Mouse (Mus musculus): ENCODE results near the gene Dbil5. TPM values are rescaled to one million over a fixed set of nuclear protein-coding genes. Genes with fewer than 3 reads are reported as not detected.
A peak's percentile ranks its signal among the peaks of the same experiment; 100 is the strongest.
"Not testable (repeated sequence)": the region's sequence is repeated elsewhere in the genome, so short reads cannot be mapped to it uniquely, and the experiment has no call there.

The Dbil5 gene
- polyA plus RNA-seq, 1 experiment from 2014 or later = 1.2 TPM

- Histone ChIP-seq H3K9me3 (ENCODE audit: low read length) (no peaks in the 10 kb centered on the region), H3K4me3 (ENCODE audit: low read length) (no peak overlapping the region), H3K36me3 (ENCODE audit: insufficient read depth, low read length) (no peaks in the 10 kb centered on the region), H3K27ac (ENCODE audit: low read length) (no peak overlapping the region), H3K9ac (replicated peaks; ENCODE audit: low read length) (no peak overlapping the region), H3K4me1 (ENCODE audit: insufficient read depth, low read length) (peaks cover 7% of the 10 kb centered on the region), H3K4me2 (replicated peaks; ENCODE audit: low read depth, low read length) (no peak overlapping the region; the same call in 1 of the 2 replicates), H3K27me3 (ENCODE audit: insufficient read depth, low read length) (0 out of 2 replicates have a peak, but pooled peaks cover 3% of the 10 kb centered on the region)
- no peak for ATAC-seq (ENCODE audit: low FRiP score, low TSS enrichment)
- 47% methylated on average over 8 of the region's 8 CpGs for WGBS
These were observed 20.4 kb upstream of the Dbil5 start for GRCm38 (mm10) chr11:76196977-76197469.

- H3K27me3 ChIP-seq (ENCODE audit: insufficient read depth, low read length) = 0 out of 2 replicates have a peak, but pooled peaks cover 3% of the 10 kb centered on the region
- no peaks in the 10 kb centered on the region; the same call in 1 of the 2 replicates for H3K36me3 ChIP-seq (ENCODE audit: insufficient read depth, low read length)
- WGBS = under 1% methylated on average over 78 of the region's 90 CpGs
- peak overlapping the region; percentile 83 for H3K9ac ChIP-seq (replicated peaks; ENCODE audit: low read length)
- H3K9me3 ChIP-seq (ENCODE audit: low read length) = no peaks in the 10 kb centered on the region
- peak overlapping the region; percentile 80 for H3K4me3 ChIP-seq (ENCODE audit: low read length)
- ATAC-seq (ENCODE audit: low FRiP score, low TSS enrichment) = peak; percentile 96
- H3K4me2 ChIP-seq (replicated peaks; ENCODE audit: low read depth, low read length) = peak overlapping the region; percentile 96
- no peak overlapping the region for H3K27ac ChIP-seq (ENCODE audit: low read length)
- H3K4me1 ChIP-seq (ENCODE audit: insufficient read depth, low read length) = peaks cover 12% of the 10 kb centered on the region
These were observed 15.4 kb upstream of the Dbil5 start for GRCm38 (mm10) chr11:76201761-76202674.

- H3K36me3 ChIP-seq (ENCODE audit: insufficient read depth, low read length) = peaks cover 11% of the 10 kb centered on the region
- H3K9me3 ChIP-seq (ENCODE audit: low read length) = no peaks in the 10 kb centered on the region
- no peaks in the 10 kb centered on the region for H3K27me3 ChIP-seq (ENCODE audit: insufficient read depth, low read length)
- peaks cover 7% of the 10 kb centered on the region for H3K4me1 ChIP-seq (ENCODE audit: insufficient read depth, low read length)
- no peak for ATAC-seq (ENCODE audit: low FRiP score, low TSS enrichment)
- no peak overlapping the region for H3K4me2 ChIP-seq (replicated peaks; ENCODE audit: low read depth, low read length)
- 86% methylated on average over 5 of the region's 5 CpGs for WGBS
- H3K4me3 ChIP-seq (ENCODE audit: low read length) = no peak overlapping the region
- H3K9ac ChIP-seq (replicated peaks; ENCODE audit: low read length) = no peak overlapping the region
- H3K27ac ChIP-seq (ENCODE audit: low read length) = no peak overlapping the region
These were observed 10.6 kb upstream of the Dbil5 start for GRCm38 (mm10) chr11:76206793-76207192.

GRCm38 (mm10) chr11:76210228-76210985, 7.0 kb upstream of the Dbil5 start:
- no peak overlapping the region for H3K27ac ChIP-seq (ENCODE audit: low read length)
- H3K4me1 ChIP-seq (ENCODE audit: insufficient read depth, low read length) = no peaks in the 10 kb centered on the region
- WGBS = 81% methylated on average over 13 of the region's 13 CpGs
- no peaks in the 10 kb centered on the region for H3K9me3 ChIP-seq (ENCODE audit: low read length)
- H3K4me3 ChIP-seq (ENCODE audit: low read length) = no peak overlapping the region
- no peaks in the 10 kb centered on the region for H3K27me3 ChIP-seq (ENCODE audit: insufficient read depth, low read length)
- H3K36me3 ChIP-seq (ENCODE audit: insufficient read depth, low read length) = peaks cover 30% of the 10 kb centered on the region
- no peak for ATAC-seq (ENCODE audit: low FRiP score, low TSS enrichment)
- H3K9ac ChIP-seq (replicated peaks; ENCODE audit: low read length) = no peak overlapping the region
- no peak overlapping the region for H3K4me2 ChIP-seq (replicated peaks; ENCODE audit: low read depth, low read length)

- peaks cover 30% of the 10 kb centered on the region for H3K36me3 ChIP-seq (ENCODE audit: insufficient read depth, low read length)
- not testable (repeated sequence) for H3K4me1 ChIP-seq (ENCODE audit: insufficient read depth, low read length); H3K9ac ChIP-seq (replicated peaks; ENCODE audit: low read length); ATAC-seq (ENCODE audit: low FRiP score, low TSS enrichment); H3K4me2 ChIP-seq (replicated peaks; ENCODE audit: low read depth, low read length); H3K4me3 ChIP-seq (ENCODE audit: low read length); H3K27ac ChIP-seq (ENCODE audit: low read length); H3K9me3 ChIP-seq (ENCODE audit: low read length); H3K27me3 ChIP-seq (ENCODE audit: insufficient read depth, low read length)
- 86% methylated on average over 4 of the region's 6 CpGs for WGBS
These were observed 5.8 kb upstream of the Dbil5 start for GRCm38 (mm10) chr11:76211595-76211994.

- WGBS = 90% methylated on average over 5 of the region's 5 CpGs
- Histone ChIP-seq H3K27ac (ENCODE audit: low read length) (no peak overlapping the region), H3K27me3 (ENCODE audit: insufficient read depth, low read length) (no peaks in the 10 kb centered on the region), H3K9ac (replicated peaks; ENCODE audit: low read length) (no peak overlapping the region), H3K4me3 (ENCODE audit: low read length) (no peak overlapping the region), H3K36me3 (ENCODE audit: insufficient read depth, low read length) (peaks cover 28% of the 10 kb centered on the region), H3K4me2 (replicated peaks; ENCODE audit: low read depth, low read length) (no peak overlapping the region), H3K4me1 (ENCODE audit: insufficient read depth, low read length) (0 out of 2 replicates have a peak, but pooled peaks cover 11% of the 10 kb centered on the region), H3K9me3 (ENCODE audit: low read length) (no peaks in the 10 kb centered on the region)
- ATAC-seq (ENCODE audit: low FRiP score, low TSS enrichment) = no peak
These were observed 3.6 kb upstream of the Dbil5 start for GRCm38 (mm10) chr11:76213841-76214240.

GRCm38 (mm10) chr11:76215011-76215410, 2.4 kb upstream of the Dbil5 start:
- no peaks in the 10 kb centered on the region for H3K9me3 ChIP-seq (ENCODE audit: low read length)
- no peak overlapping the region for H3K4me2 ChIP-seq (replicated peaks; ENCODE audit: low read depth, low read length)
- no peaks in the 10 kb centered on the region for H3K27me3 ChIP-seq (ENCODE audit: insufficient read depth, low read length)
- H3K27ac ChIP-seq (ENCODE audit: low read length) = no peak overlapping the region
- 94% methylated on average over 2 of the region's 2 CpGs for WGBS
- 0 out of 2 replicates have a peak, but pooled peaks cover 11% of the 10 kb centered on the region for H3K4me1 ChIP-seq (ENCODE audit: insufficient read depth, low read length)
- H3K4me3 ChIP-seq (ENCODE audit: low read length) = no peak overlapping the region
- ATAC-seq (ENCODE audit: low FRiP score, low TSS enrichment) = no peak
- no peak overlapping the region for H3K9ac ChIP-seq (replicated peaks; ENCODE audit: low read length)
- H3K36me3 ChIP-seq (ENCODE audit: insufficient read depth, low read length) = peaks cover 21% of the 10 kb centered on the region

GRCm38 (mm10) chr11:76216049-76216540, 1.3 kb upstream of the Dbil5 start:
- H3K9me3 ChIP-seq (ENCODE audit: low read length) = no peaks in the 10 kb centered on the region
- H3K4me3 ChIP-seq (ENCODE audit: low read length) = peak overlapping the region; percentile 80
- H3K4me1 ChIP-seq (ENCODE audit: insufficient read depth, low read length) = 0 out of 2 replicates have a peak, but pooled peaks cover 11% of the 10 kb centered on the region
- ATAC-seq (ENCODE audit: low FRiP score, low TSS enrichment) = no peak
- H3K27ac ChIP-seq (ENCODE audit: low read length) = peak overlapping the region; percentile 92; the same call in 1 of the 2 replicates
- 88% methylated on average over 5 of the region's 5 CpGs for WGBS
- H3K27me3 ChIP-seq (ENCODE audit: insufficient read depth, low read length) = no peaks in the 10 kb centered on the region
- peak overlapping the region; percentile 94 for H3K9ac ChIP-seq (replicated peaks; ENCODE audit: low read length)
- peaks cover 23% of the 10 kb centered on the region for H3K36me3 ChIP-seq (ENCODE audit: insufficient read depth, low read length)
- H3K4me2 ChIP-seq (replicated peaks; ENCODE audit: low read depth, low read length) = peak overlapping the region; percentile 80

GRCm38 (mm10) chr11:76216681-76217389, 573 bp upstream of the Dbil5 start:
- Histone ChIP-seq H3K9ac (replicated peaks; ENCODE audit: low read length) (peak overlapping the region; percentile 94), H3K27me3 (ENCODE audit: insufficient read depth, low read length) (no peaks in the 10 kb centered on the region), H3K4me1 (ENCODE audit: insufficient read depth, low read length) (0 out of 2 replicates have a peak, but pooled peaks cover 11% of the 10 kb centered on the region), H3K4me2 (replicated peaks; ENCODE audit: low read depth, low read length) (peak overlapping the region; percentile 80), H3K9me3 (ENCODE audit: low read length) (no peaks in the 10 kb centered on the region), H3K36me3 (ENCODE audit: insufficient read depth, low read length) (peaks cover 27% of the 10 kb centered on the region), H3K27ac (ENCODE audit: low read length) (peak overlapping the region; percentile 92), H3K4me3 (ENCODE audit: low read length) (peak overlapping the region; percentile 80)
- 2% methylated on average over 33 of the region's 33 CpGs for WGBS
- peak; percentile 37 for ATAC-seq (ENCODE audit: low FRiP score, low TSS enrichment)

All from kidney, embryonic 16.5 days (tissue).